Mouse (Mus musculus) heart, postnatal 0 days (tissue): ENCODE data around the gene Olfr1328.
"Not testable (repeated sequence)": the region's sequence is repeated elsewhere in the genome, so short reads cannot be mapped to it uniquely, and the experiment has no call there.

Source experiments
- CTCF ChIP-seq: IDR thresholded peaks from 2 replicates; pipeline ENCODE4 v1.5.1; 2016; ENCODE audit warnings: antibody characterized with exemption, control low read depth, low read depth
- EP300 ChIP-seq: IDR thresholded peaks from 2 replicates; pipeline ENCODE4 v1.6.1; 2016; ENCODE audit warnings: antibody characterized with exemption, low read depth

GRCm38 (mm10) chr4:118917365-118917764 lies 21.0 kb downstream of the Olfr1328 start, which contains the start of gene Olfr1329:
- TF ChIP-seq CTCF, EP300: not testable (repeated sequence)
